Mouse (Mus musculus) neural tube, embryonic 14.5 days (tissue): ENCODE data around the gene Rnpepl1. TPM values are rescaled to one million over a fixed set of nuclear protein-coding genes. Genes with fewer than 3 reads are reported as not detected.

Source experiments
- ATAC-seq: fragments of 200-750 bp; cut with Nextera tagmentation; 2 replicates; pipeline ENCODE4 v1.8.0; 2017; ENCODE audit warnings: low read depth, mild to moderate bottlenecking, moderate TSS enrichment, moderate library complexity
- H3K27ac ChIP-seq: fragments of 300-500 bp; sonication (generic); 2 replicates; pipeline ENCODE4 v1.5.1; 2014; ENCODE audit warnings: low read depth, mild to moderate bottlenecking, control low read depth, low read length, moderate library complexity, mixed read lengths
- H3K27me3 ChIP-seq: fragments of 300-500 bp; sonication (generic); 2 replicates; pipeline ENCODE4 v1.6.1; 2014; ENCODE audit warnings: low read length; ENCODE audit not compliant: control insufficient read depth, insufficient read depth
- H3K36me3 ChIP-seq: fragments of 300-500 bp; sonication (generic); 2 replicates; pipeline ENCODE4 v1.6.1; 2014; ENCODE audit warnings: low read length, mixed read lengths; ENCODE audit not compliant: control insufficient read depth, insufficient read depth
- H3K4me1 ChIP-seq: fragments of 300-500 bp; sonication (generic); 2 replicates; pipeline ENCODE4 v1.6.1; 2014; ENCODE audit warnings: low read length; ENCODE audit not compliant: control insufficient read depth, insufficient read depth
- H3K4me2 ChIP-seq: fragments of 300-500 bp; sonication (generic); 2 replicates; pipeline ENCODE4 v1.6.1; 2014; ENCODE audit warnings: mild to moderate bottlenecking, low read depth, low read length, control low read depth
- H3K4me3 ChIP-seq: fragments of 300-500 bp; sonication (generic); 2 replicates; pipeline ENCODE4 v1.5.1; 2014; ENCODE audit warnings: low read depth, low read length, control low read depth, mixed read lengths
- H3K9ac ChIP-seq: fragments of 300-500 bp; sonication (generic); replicated peaks from 2 replicates; pipeline ENCODE4 v1.6.1; 2014; ENCODE audit warnings: low read depth, mild to moderate bottlenecking, control low read depth, low read length, mixed read lengths
- H3K9me3 ChIP-seq: fragments of 300-500 bp; sonication (generic); 2 replicates; pipeline ENCODE4 v1.6.1; 2016; ENCODE audit warnings: low read length; ENCODE audit not compliant: control insufficient read depth
- WGBS: fragments of 180-500 bp; shearing (Covaris S2); extraction: QIAGEN DNeasy Blood & Tissue Kit; methylation state at CpG from one replicate; pipeline ENCODE4 v1.1.7; 2014; 5-methylcytosine and 5-hydroxymethylcytosine counted together
- polyA plus RNA-seq: library from polyadenylated mRNA; unstranded; fragments of >200 nt; fragmentation: Nextera tagmentation; extraction: Ambion mirVana; gene quantifications from 2 replicates; pipeline ENCODE4 v1.2.1, GENCODE M21; 2014

The Rnpepl1 gene
- polyA plus RNA-seq, 1 experiment from 2014 or later = 27.0 TPM

- Histone ChIP-seq H3K4me1 (peaks cover 35% of the 10 kb centered on the region), H3K4me3 (peak overlapping the region; percentile 86), H3K27ac (no peak overlapping the region), H3K9ac (peak overlapping the region; percentile 94; the same call in 1 of the 2 replicates), H3K27me3 (no peaks in the 10 kb centered on the region), H3K36me3 (peaks cover 31% of the 10 kb centered on the region), H3K9me3 (no peaks in the 10 kb centered on the region), H3K4me2 (peak overlapping the region; percentile 98)
- WGBS = 71% methylated on average over 1 of the region's 1 CpGs
- no peak for ATAC-seq
These were observed 1.7 kb downstream of the Rnpepl1 start for GRCm38 (mm10) chr1:92912286-92912685.

- H3K9ac ChIP-seq = no peak overlapping the region
- 80% methylated on average over 4 of the region's 4 CpGs for WGBS
- H3K4me2 ChIP-seq = no peak overlapping the region
- ATAC-seq = no peak
- H3K36me3 ChIP-seq = peaks cover 51% of the 10 kb centered on the region
- peaks cover 27% of the 10 kb centered on the region for H3K4me1 ChIP-seq
- no peak overlapping the region for H3K4me3 ChIP-seq
- H3K27me3 ChIP-seq = no peaks in the 10 kb centered on the region
- no peak overlapping the region for H3K27ac ChIP-seq
- H3K9me3 ChIP-seq = no peaks in the 10 kb centered on the region
These were observed 3.7 kb downstream of the Rnpepl1 start for GRCm38 (mm10) chr1:92914239-92914638.

GRCm38 (mm10) chr1:92914993-92915392, 4.4 kb downstream of the Rnpepl1 start:
- no peak overlapping the region for H3K27ac ChIP-seq
- no peak overlapping the region for H3K9ac ChIP-seq
- 94% methylated on average over 11 of the region's 11 CpGs for WGBS
- peaks cover 21% of the 10 kb centered on the region for H3K4me1 ChIP-seq
- H3K4me3 ChIP-seq = no peak overlapping the region
- H3K4me2 ChIP-seq = no peak overlapping the region
- H3K27me3 ChIP-seq = no peaks in the 10 kb centered on the region
- H3K36me3 ChIP-seq = peaks cover 58% of the 10 kb centered on the region
- no peak for ATAC-seq
- H3K9me3 ChIP-seq = no peaks in the 10 kb centered on the region

- Histone ChIP-seq H3K4me3 (no peak overlapping the region), H3K36me3 (peaks cover 71% of the 10 kb centered on the region), H3K27ac (no peak overlapping the region), H3K9ac (no peak overlapping the region), H3K9me3 (no peaks in the 10 kb centered on the region), H3K27me3 (no peaks in the 10 kb centered on the region), H3K4me2 (no peak overlapping the region), H3K4me1 (peaks cover 14% of the 10 kb centered on the region)
- ATAC-seq = no peak
- 94% methylated on average over 9 of the region's 9 CpGs for WGBS
These were observed 6.1 kb downstream of the Rnpepl1 start for GRCm38 (mm10) chr1:92916725-92917124.

- ATAC-seq = no peak
- Histone ChIP-seq H3K36me3 (peaks cover 66% of the 10 kb centered on the region), H3K9me3 (no peaks in the 10 kb centered on the region), H3K27me3 (no peaks in the 10 kb centered on the region), H3K27ac (no peak overlapping the region), H3K9ac (no peak overlapping the region), H3K4me2 (no peak overlapping the region), H3K4me3 (no peak overlapping the region), H3K4me1 (no peaks in the 10 kb centered on the region)
- 97% methylated on average over 11 of the region's 11 CpGs for WGBS
These were observed 8.6 kb downstream of the Rnpepl1 start for GRCm38 (mm10) chr1:92919151-92919550.

- Histone ChIP-seq H3K27ac (no peak overlapping the region), H3K9me3 (no peaks in the 10 kb centered on the region), H3K36me3 (peaks cover 64% of the 10 kb centered on the region), H3K27me3 (no peaks in the 10 kb centered on the region), H3K4me1 (no peaks in the 10 kb centered on the region), H3K4me3 (no peak overlapping the region), H3K4me2 (no peak overlapping the region), H3K9ac (no peak overlapping the region)
- 81% methylated on average over 12 of the region's 12 CpGs for WGBS
- ATAC-seq = peak; percentile 39; the same call in 1 of the 2 replicates
These were observed 9.2 kb downstream of the Rnpepl1 start for GRCm38 (mm10) chr1:92919775-92920174.

- H3K9me3 ChIP-seq = no peaks in the 10 kb centered on the region
- no peak overlapping the region for H3K4me2 ChIP-seq
- H3K4me1 ChIP-seq = no peaks in the 10 kb centered on the region
- no peak overlapping the region for H3K27ac ChIP-seq
- no peak for ATAC-seq
- H3K36me3 ChIP-seq = peaks cover 55% of the 10 kb centered on the region
- no peak overlapping the region for H3K4me3 ChIP-seq
- H3K27me3 ChIP-seq = no peaks in the 10 kb centered on the region
- no peak overlapping the region for H3K9ac ChIP-seq
- WGBS = 86% methylated on average over 7 of the region's 7 CpGs
These were observed 10.1 kb downstream of the Rnpepl1 start for GRCm38 (mm10) chr1:92920474-92921200.

- ATAC-seq = no peak
- Histone ChIP-seq H3K4me1 (no peaks in the 10 kb centered on the region), H3K36me3 (peaks cover 47% of the 10 kb centered on the region), H3K9me3 (no peaks in the 10 kb centered on the region), H3K4me3 (no peak overlapping the region), H3K27me3 (no peaks in the 10 kb centered on the region), H3K27ac (no peak overlapping the region), H3K9ac (no peak overlapping the region), H3K4me2 (no peak overlapping the region)
- 88% methylated on average over 4 of the region's 4 CpGs for WGBS
These were observed 10.9 kb downstream of the Rnpepl1 start for GRCm38 (mm10) chr1:92921496-92921895.

GRCm38 (mm10) chr1:92930171-92930706, 19.7 kb downstream of the Rnpepl1 start:
- no peak for ATAC-seq
- Histone ChIP-seq H3K27ac (no peak overlapping the region), H3K9ac (no peak overlapping the region), H3K27me3 (no peaks in the 10 kb centered on the region), H3K4me1 (peaks cover 5% of the 10 kb centered on the region), H3K4me2 (no peak overlapping the region), H3K9me3 (no peaks in the 10 kb centered on the region), H3K4me3 (no peak overlapping the region), H3K36me3 (no peaks in the 10 kb centered on the region)
- 26% methylated on average over 1 of the region's 1 CpGs for WGBS
